Mouse (Mus musculus) C2C12 (cell line): ENCODE measurements around the gene Spg20.

Experiments used
- CTCF ChIP-seq: IDR thresholded peaks from one replicate; pipeline ENCODE4 v1.5.1; 2011; ENCODE audit not compliant: control insufficient read depth, insufficient read depth, insufficient read length
- MAX ChIP-seq: IDR thresholded peaks from one replicate; pipeline ENCODE4 v1.6.1; 2011; ENCODE audit warnings: mild to moderate bottlenecking, control low read depth
- MYOG ChIP-seq: IDR thresholded peaks from one replicate; pipeline ENCODE4 v1.6.1; 2011; ENCODE audit not compliant: control insufficient read depth, insufficient read length; ENCODE audit errors: extremely low read depth
- USF1 ChIP-seq: IDR thresholded peaks from one replicate; pipeline ENCODE4 v1.6.1; 2011; ENCODE audit warnings: low read depth, mild to moderate bottlenecking, control low read depth, moderate library complexity

DNA sequence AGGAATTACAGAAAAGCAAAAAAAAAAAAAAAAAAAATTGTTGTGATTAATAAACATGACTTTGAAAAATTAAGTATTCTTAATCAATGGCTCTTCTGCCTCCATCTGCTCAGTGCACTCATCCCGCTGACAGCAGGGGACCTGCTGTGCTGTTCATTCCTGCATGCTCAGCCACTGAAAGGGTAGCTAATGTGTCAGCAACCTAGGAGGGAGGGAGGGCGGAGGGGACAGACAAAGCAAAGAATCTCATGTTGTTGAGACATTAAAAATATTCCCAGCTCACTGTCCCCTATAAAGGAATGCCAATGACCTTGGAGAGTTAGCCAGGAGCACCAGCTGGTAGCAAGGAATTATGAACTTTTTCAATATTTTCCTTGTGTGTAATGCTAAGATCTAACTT lies 13.9 kb upstream of the Spg20 start:
- TF ChIP-seq CTCF, result no peak
- no peak for TF ChIP-seq USF1
- TF ChIP-seq MYOG, result no peak
- no peak for TF ChIP-seq MAX
